Mouse (Mus musculus) granulocyte monocyte progenitor cell, adult 5-6 weeks (primary cell): ENCODE data around the gene Ldhal6b. TPM values are rescaled to one million over a fixed set of nuclear protein-coding genes. Genes with fewer than 3 reads are reported as not detected.
"Not testable (repeated sequence)": the region's sequence is repeated elsewhere in the genome, so short reads cannot be mapped to it uniquely, and the experiment has no call there.

Experiments
- ATAC-seq: replicated peaks from 2 replicates; pipeline ENCODE4 v1.8.0; 2016; ENCODE audit warnings: mild to moderate bottlenecking, moderate TSS enrichment, inconsistent platforms; ENCODE audit not compliant: poor library complexity, severe bottlenecking
- total RNA-seq, 2 experiments: library from RNA; stranded (forward) in 1 of 2; stranded (reverse) in 1 of 2; fragments of 200-712, 200-1000 nt in 1 of 2; fragments of >200 nt in 1 of 2; fragmentation: Nextera tagmentation in 1 of 2; gene quantifications; 2 replicates each; pipeline ENCODE4 v1.2.3; 2014 to 2017

Ldhal6b gene
- total RNA-seq (2014; fragmentation: Nextera tagmentation) (1.4 and 6.5 TPM in 2 replicates), total RNA-seq (2017) (not detected in 2 replicates)

DNA sequence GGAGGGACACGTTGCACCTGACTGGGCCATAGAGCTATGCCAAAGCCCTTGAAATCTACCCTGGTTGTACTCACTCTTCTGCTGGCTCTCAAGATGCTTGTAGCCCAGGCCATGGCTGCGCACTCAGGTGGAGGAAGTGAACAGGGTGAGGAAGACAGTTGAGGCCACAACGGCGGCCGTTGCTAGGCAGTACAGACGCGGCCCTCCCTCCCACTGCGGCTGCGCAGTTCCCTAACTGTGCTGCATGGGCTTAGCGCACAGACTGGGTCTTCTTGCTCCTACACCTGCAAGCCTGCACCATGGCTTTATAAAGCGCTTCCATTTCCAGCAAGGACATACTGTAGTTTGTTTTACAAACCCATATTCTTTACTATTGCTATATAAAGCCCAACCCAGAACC, at the start of gene Ldhal6b:
Gene Ldhal6b (minus strand): TSS at position 223 of the 400 bp plus-strand sequence.
- no peak for ATAC-seq

DNA sequence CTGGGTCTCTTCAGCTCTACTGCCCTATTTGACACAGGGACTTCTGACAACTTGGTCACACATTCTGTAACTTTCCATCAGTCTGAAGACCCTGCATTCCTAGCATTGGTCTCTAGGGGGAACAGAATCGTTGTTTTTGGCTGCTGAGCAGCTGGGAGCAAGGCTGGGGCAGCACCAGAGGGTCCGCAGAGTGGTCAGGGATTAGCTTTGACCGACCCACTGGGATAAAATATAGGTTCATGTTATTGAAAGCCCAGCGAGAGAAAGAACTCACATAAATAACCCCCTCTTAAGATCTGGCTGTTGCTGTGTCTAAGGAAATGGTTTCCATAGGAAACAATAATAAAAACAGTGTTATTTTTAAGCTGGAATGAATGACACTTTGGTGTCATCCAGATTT, 48.6 kb upstream of the Ldhal6b start:
- no peak for ATAC-seq

DNA sequence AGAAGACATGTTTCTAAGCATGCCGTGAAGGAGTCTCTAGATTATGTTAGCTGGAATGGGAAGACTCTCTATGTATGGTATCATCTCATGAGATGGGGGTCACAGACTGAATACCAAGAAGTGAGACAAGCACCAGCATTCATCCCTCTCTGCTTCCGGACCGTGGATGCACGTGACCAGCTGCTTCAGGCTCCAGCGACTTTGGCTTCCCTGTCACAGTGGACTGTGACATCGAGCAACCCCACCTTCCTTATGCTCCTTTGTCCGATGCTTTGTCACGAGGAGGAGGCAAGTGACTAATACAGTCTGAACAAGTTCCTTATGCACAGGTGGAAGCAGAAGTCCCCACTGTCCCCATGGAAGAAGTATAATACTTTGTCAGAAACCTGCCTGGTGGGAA, 48.2 kb upstream of the Ldhal6b start:
- no peak for ATAC-seq

DNA sequence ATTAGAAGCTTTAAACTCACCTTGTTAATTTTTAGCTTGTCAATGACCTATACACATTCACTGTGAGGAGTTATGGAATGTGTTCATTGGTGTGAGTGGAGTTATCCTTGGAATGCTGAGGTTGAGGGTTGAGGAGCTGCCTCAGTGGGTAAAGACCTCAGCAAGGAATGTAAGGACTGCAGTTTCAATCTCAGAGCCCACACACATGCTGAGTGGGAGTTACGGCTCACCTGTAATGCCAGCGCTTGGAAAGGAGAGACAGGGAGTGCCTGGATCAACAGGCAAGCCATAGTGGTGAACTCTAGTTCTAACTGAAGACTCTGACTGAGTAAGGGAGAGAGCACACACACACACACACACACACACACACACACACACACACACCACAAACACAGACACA, 45.3 kb upstream of the Ldhal6b start:
- ATAC-seq = no peak

DNA sequence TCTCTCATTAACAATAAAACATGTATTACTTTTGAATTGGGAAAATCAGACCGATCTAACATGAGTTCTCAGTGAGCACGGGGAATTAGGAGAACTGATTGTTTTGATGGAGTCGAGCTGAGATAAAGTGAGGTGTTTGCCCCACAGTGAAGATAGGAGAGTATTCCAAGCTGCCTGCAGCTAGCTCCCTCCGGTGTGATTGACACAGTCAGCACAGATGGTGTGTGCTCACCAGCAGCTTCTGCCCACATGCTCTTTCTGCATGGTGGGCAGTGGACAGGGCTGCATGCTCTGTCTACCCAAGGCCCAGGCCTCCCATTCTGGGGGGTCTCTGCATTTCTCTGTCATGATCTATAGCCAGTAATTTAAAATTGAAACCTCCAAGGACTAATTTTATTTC, 35.1 kb upstream of the Ldhal6b start:
- ATAC-seq = no peak

DNA sequence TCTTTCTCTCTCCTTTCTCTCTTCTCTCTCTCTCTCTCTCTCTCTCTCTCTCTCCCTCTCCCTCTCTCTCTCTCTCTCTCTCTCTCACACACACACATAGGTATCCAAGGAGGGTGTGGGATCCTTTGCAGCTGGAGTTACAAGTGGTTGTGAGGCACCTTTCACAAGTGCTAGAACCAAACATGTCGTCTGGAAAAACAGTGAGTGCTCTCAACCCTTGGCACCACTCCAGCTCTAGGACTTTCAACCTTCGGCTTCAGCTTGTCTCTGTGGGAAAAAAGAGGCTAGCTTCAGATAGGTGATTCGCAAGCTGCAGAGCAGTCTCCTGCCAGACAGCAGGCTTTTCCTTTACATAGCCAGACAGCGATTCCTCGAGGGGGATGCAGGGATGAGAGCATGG, 25.2 kb upstream of the Ldhal6b start:
- no peak for ATAC-seq

DNA sequence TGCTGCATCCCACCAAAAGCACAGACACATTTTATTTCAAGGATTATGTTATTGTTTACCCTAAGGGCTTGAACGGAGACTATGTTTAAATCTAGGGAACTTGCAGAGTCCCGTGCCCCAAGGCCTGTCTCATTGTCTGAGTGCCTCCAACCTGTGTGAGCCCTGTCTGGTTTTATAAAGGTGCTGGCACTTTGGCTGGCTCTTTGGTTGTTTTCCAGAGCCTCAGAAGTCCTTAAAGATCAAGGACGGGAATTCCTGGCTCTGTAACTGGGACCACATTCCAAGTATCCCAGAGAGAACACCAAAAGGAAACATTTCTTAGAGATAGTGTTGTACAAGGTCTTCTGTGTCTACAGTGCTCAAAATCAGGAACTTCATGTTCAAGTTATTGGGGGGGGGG, 24.7 kb upstream of the Ldhal6b start:
- no peak for ATAC-seq

DNA sequence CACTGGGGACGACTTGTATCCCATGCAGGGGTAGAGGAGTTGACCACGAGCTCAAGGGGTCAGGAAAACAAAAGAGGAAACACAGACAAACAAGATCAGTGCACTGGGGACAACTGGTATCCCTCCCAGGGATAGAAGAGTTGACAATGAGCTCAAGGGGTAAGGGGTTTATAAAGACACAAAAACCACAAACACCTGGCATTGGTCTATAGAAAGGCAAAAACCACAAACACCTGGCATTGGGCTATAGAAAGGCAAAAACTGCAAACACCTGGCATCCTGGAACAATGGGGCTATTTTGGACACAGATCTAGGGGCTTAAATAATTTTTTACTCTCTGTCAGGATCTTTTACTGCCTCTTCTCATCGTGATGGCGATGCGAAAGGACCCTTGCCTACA, 23.8 kb upstream of the Ldhal6b start:
- ATAC-seq = not testable (repeated sequence)

DNA sequence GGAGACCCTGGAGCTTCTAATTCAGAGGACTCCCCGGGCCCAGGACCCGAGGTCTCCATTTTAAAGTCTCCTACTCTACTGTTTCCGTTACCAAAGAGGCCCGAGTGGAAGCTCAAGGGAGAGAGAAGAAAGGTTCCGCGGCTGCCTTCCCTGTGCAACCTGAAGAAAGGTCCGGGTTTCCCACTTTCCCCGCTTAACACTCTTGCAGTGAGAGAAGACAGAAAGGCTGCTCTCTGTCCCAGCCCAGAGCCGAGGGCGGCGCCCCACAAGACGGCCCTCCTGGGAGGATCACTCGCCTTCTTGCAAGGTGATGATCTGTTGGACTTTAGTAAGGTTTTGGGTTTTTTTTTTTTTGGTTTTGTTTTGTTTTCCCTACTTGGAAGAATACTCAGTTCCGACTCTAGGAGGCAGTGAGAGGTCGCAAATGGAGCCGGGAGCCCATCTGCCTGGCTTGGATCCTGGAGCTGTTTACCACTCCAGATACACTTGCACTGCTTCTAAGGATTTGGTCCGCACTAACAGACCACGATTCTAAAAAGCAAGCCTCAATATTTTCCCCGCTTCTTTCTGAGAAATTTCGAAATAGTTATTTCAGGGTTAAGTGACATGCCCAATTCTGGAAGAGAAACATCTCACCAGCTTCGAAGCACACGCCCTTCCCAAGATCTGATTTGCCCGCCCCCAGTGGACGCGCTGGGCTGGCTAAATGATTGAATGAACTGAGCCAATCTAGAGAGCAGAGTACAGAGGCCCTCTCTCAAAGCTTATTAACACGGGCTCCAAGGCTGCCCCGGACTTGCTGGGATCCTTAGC, 21.8 kb upstream of the Ldhal6b start, which contains the start of gene Tmem242:
Gene Tmem242 (minus strand): TSS at position 101 of the 813 bp plus-strand sequence.
- ATAC-seq = peak; percentile 89

DNA sequence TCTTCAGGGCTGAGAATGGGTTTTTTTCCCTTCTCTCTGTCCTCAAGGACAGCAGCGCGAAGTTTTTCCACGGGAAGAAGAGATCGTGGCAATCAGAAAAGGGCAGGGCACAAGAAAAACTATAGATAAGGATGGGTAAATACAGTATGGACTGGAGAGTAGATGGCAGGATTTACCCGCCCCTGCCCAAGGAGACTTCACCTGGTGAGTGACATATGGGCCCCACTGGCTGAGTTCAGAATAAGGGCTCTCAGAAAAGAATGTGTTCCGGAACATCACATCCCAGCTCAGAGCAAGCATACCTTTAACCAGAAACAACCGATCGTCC, 21.2 kb upstream of the Ldhal6b start:
- peak; percentile 22 for ATAC-seq

DNA sequence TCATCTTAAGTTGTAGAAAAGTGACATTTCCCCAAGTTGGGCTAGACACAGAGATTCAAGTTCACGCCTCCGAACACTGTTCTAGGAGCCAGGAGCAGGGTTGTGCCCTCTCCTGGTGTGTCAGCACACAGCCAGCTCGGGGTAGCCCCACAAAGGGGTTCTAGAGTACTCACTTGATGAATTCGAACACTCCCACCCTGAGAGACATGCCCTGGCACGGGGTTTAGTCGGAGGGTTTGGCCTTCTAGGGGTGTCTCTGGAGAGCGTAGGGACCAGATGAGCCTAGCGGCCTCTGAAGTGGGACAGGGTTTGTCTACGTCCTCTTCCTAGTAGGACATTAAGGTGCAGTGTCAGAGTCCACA, 11.2 kb upstream of the Ldhal6b start:
- peak; percentile 38 for ATAC-seq

DNA sequence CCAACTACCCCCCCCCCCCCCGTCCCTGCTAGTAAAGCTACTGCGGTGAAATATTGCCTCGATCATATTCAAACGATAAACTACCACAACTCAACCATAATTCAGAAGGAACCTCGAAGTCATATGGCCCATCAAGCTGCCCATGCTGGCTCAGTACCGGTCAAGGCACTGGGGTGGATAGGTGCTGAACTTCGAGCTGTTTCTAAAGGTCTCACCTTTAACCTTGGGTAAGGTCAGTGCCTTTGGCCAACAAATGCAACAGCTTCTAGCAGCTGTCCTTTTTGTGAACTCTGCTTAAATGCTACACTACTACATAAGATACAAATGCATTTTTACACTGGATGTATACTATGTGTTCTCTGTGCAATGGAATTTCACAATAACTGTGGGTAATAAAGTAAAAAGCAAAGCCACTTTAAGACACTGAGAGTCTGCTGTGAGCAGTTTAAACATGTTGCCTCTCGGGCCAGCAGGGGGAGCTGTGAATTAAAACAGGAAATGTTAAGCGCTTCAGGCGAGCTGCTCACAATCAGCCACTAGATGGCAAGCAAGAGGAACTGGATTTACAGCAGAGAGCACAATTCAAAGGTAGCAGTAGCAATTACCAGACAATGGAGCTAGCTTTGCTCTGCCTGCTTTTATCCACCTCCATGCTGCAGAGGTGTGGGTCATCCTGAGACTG, 10.7 kb upstream of the Ldhal6b start:
- ATAC-seq = peak; percentile 99

DNA sequence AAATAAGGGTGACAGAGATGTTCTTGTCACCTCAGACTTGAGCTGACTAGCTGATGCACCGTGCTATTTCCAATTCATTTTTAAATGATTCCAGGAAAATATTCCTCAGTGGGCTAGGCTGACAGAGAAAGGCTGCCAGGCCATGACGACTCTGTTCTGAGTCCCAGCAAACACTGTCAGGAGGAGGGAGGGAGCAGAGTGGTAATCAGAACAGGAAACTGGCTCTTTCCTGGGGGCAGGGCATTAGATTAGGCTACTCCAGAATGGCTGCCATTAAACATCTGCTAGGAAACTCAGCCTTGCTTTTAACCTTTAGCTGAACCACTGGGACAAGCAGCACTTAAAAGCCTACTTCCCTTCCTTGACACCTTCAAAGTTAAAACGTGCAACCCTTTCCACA, 6.6 kb upstream of the Ldhal6b start:
- ATAC-seq = no peak

DNA sequence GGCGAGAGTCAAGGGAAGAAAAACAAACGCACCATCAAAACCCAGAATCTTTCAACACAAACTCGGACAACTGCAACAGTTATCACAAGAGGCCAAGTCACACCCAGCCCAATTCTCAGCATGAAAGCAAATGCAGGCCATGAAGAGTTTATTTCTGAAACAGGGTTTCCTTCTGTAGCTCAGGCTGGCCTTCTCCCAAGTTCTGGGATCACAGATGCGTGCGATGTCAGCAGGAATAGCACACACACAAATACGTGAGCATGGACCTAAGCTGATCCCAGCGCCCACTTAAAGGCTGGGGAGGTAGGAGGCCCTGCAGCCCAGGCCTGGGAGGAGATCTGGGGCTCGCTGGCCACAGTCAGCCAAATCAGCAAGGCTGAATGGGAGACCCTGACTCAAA, 5.6 kb upstream of the Ldhal6b start:
- ATAC-seq = no peak

DNA sequence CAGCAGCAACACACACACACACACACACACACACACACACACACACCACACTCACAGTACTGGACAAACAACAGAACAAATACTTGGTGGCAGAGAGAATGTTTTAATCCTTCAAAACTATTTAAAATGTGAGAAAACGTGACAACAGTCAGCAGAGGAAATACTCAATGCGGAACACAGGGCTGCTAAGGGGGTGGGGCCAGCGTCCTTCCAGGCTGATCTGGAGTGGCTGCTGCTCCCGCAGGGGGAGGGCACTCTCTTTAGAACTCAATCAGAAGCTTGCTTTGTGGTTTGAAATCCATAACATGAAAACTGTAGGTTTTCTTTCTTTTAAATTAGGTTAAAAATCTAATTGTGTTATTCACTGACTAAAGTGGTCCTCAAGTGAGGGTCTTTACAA, 3.3 kb upstream of the Ldhal6b start:
- no peak for ATAC-seq

DNA sequence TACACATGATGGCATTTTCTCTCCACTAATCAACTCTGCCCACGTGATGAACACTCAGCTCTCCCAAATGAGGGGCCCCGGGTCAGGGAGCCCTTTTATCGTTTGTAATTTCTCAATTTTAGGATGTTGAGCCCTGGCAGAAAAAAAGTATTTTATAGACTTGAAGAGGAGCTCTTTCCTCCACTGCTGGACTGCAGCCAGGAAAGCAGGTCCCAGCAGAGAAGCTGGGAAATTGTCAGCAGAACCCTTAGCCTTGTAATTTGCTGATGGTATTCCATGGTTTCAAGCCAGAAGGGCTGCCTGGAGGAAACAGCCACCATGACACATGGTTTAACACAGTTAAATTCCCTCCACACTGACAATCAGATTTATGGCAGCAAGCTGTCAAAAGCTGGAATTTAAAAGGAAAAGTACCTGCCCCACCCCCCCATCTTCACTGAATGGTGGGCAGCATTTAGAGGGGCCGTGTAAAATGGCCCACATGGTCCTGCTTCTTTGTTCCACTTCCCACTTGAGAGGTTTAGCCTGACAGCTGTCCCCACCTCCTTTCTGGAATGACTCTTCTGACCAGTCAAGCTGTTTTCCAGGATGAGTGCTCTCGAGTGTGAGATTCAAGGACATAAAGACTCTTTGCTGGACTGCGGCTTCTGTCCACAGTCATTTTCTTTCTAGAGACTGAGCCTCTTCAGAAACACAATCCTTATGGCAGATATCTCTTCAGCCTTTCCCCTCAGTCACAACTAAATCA, 1.4 kb upstream of the Ldhal6b start:
- ATAC-seq = no peak

DNA sequence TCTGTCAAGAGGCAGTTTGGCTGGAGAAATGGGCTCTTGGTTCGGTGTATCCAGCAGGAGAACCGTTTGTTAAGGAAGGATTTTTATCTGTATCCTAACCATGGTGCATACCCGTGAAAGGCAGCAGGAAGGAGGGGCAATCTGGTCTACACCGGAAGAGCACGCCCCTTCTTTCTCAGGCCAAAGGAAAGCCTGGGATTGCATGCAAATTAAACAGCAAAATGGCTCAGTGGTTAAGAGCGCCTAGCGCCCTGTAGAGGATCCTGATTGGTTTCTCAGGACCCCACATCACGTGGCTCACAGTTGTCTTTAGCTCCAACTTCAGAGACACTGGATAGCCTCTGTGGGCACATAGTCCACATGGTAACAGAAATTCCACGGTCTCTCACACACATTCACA, 489 bp upstream of the Ldhal6b start:
- ATAC-seq = no peak

DNA sequence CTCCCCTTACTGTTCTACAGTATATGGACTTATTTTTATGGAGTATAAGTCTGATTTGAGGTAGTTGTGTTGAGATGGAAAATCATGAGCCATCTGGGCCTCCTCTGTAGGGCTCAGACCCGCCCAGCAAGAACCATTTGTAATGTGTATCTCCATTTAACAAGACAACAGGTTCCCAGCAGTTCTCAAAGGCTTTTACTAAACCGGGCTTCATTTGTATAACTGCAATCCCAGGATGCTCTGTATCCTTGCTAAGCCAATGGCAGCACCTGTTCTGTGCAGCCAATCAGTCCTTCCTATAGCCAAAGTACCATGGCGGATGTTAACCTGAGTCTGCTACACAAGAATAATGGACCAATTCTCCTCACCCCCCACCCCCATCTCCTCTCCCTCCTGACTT, 2.0 kb downstream of the Ldhal6b start:
- ATAC-seq = no peak

DNA sequence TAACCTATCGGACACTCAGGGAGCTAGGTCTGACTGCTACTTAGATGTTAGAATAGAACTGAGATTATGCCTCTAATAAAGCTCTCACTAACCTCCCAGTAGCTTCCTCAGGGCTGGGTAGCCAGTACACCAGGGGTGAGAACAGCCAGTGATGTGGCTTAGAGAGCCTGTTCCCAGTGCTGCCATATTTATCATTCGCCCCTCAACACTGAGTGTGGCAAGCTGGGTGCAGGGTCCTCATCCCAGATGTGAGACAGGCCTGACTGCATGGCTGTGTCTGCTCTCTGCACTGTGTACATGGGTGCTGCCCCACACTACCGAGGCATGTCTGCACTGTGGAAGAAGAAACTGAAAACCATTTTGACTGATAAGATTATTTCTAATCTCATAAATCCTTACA, 4.5 kb downstream of the Ldhal6b start:
- no peak for ATAC-seq

DNA sequence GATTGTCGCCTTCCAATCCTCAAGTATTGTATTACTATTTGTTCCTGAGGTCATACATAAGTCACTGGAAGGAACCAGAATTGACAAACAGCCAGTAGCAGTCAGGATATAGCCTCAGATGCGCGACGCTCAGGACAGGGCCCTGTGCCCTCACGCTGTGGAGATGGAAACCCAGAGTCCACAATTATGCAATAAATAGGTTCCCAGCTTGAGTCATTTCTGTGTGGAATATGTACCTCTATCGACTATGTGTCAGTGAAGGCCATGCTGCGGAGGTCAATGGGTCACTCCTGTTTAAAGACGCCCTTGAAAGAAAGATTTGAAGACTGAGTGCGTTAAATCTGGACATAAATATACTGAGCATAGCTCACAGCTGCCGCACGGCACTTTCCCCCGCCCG, 5.2 kb downstream of the Ldhal6b start:
- no peak for ATAC-seq

DNA sequence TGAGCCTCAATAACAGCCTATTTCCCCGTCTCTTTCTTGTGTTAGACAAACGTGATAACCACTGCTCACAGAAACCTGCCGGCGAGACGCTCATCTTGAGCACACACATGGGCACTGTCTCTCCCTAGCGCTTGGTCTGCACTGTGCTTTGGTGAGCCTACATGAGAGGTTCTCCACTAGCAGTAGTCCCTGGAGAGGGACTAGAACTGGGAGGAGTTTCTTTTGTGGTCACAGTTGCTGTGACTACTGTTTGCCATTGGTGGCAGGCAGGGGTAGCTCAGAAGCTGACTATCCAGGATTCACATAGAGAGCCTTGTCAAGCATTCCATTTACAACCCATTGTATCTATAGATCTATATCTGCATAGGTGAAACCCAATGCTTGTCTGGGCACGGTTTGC, 5.8 kb downstream of the Ldhal6b start:
- ATAC-seq = no peak
